Mouse (Mus musculus) layer of hippocampus, postnatal 36 days (tissue): ENCODE results near the gene Fasn. TPM values are rescaled to one million over a fixed set of nuclear protein-coding genes. Genes with fewer than 3 reads are reported as not detected.

ENCODE experiments used
- DNase-seq, 2 experiments: peaks; one replicate each; pipeline ENCODE4 v3.0.0; 2022
- total RNA-seq, 2 experiments: library from RNA; stranded (reverse); gene quantifications; 2 replicates each; pipeline ENCODE4 v1.2.3; 2021

The Fasn gene
- total RNA-seq, 2 experiments from 2014 or later, result 173 to 191 TPM

DNA sequence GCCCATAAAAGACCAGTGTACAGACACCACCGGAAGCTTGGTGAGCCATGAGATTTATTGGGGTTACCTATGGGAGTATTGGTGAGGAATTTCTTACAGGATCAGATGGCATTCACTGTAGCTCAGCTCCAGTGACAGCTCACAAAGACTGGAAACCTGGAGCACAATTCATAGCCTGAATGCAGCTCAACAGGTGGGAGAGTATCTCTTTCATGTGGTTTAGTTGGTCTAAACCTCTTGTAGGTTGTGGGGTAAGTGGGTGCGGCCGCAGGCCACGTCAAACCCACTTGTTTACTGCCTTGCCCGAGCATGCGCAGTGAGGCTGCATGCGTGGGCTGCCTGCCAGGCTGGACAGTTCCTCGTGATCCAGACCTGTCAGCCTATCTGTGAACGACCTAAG, 64.1 kb downstream of the Fasn start:
- no peak for DNase-seq

Other genes starting within 250 kb of the Fasn start
- 100 to 1,000 TPM; 266 to 282 TPM for gene Arhgdia, start 242.9 kb downstream of the Fasn start, total RNA-seq
- 10 to 100 TPM; 60.0 to 67.6 TPM for gene Alyref, start 226.2 kb downstream of the Fasn start, total RNA-seq
- gene Anapc11, start 226.1 kb downstream of the Fasn start, total RNA-seq, result 100 to 1,000 TPM in 1 of 2 experiments, 10 to 100 TPM in 1; 85.0 to 103 TPM
- gene Npb, start 216.1 kb downstream of the Fasn start, total RNA-seq, result 1 to 10 TPM; 1.2 to 1.8 TPM
- 100 to 1,000 TPM; 138 to 157 TPM for gene Pcyt2, start 206.6 kb downstream of the Fasn start, total RNA-seq
- 10 to 100 TPM; 40.7 to 41.5 TPM for gene Sirt7, start 199.3 kb downstream of the Fasn start, total RNA-seq
- 10 to 100 TPM; 77.3 to 86.3 TPM for gene Mafg, start 190.9 kb downstream of the Fasn start, total RNA-seq
- 1 to 10 TPM; 1.8 to 2.1 TPM for gene Pycr1, start 180.8 kb downstream of the Fasn start, total RNA-seq
- gene Myadml2, start 176.4 kb downstream of the Fasn start, total RNA-seq, result 1 to 10 TPM; 4.2 to 4.4 TPM
- gene Notum, start 163.4 kb downstream of the Fasn start, total RNA-seq, result 1 to 10 TPM; 3.6 to 3.7 TPM
- gene Aspscr1, start 151.6 kb downstream of the Fasn start, total RNA-seq, result 10 to 100 TPM; 45.6 to 47.6 TPM
- 10 to 100 TPM; 15.5 to 15.7 TPM for gene Cenpx, start 110.8 kb downstream of the Fasn start, total RNA-seq
- gene Lrrc45, start 110.6 kb downstream of the Fasn start, total RNA-seq, result 10 to 100 TPM; 56.6 to 69.3 TPM
- gene Rac3, start 103.1 kb downstream of the Fasn start, total RNA-seq, result 10 to 100 TPM; 36.5 to 41.0 TPM
- 10 to 100 TPM in 1 of 2 experiments, 1 to 10 TPM in 1; 8.1 to 10.8 TPM for gene Dcxr, start 97.3 kb downstream of the Fasn start, total RNA-seq
- gene Cbr2, start 92.4 kb downstream of the Fasn start, total RNA-seq, result 1 to 10 TPM; 1.7 to 2.3 TPM
- gene Hmga1b, start 61.8 kb downstream of the Fasn start, total RNA-seq, result 10 to 100 TPM; 19.5 to 20.1 TPM
- gene Rfng, start 40.3 kb downstream of the Fasn start, total RNA-seq, result 10 to 100 TPM; 66.1 to 68.6 TPM
- gene Gps1, start 40.3 kb downstream of the Fasn start, total RNA-seq, result 100 to 1,000 TPM; 146 to 147 TPM
- gene Dus1l, start 28.1 kb downstream of the Fasn start, total RNA-seq, result 10 to 100 TPM; 44.7 to 52.9 TPM
- gene Ccdc57, start 108.3 kb upstream of the Fasn start, total RNA-seq, result 1 to 10 TPM; 6.1 to 7.0 TPM
- gene Slc16a3, start 123.9 kb upstream of the Fasn start, total RNA-seq, result 1 to 10 TPM; 2.3 to 2.5 TPM
- gene Csnk1d, start 166.8 kb upstream of the Fasn start, total RNA-seq, result 100 to 1,000 TPM; 129 to 137 TPM
- not detected for gene Cd7, start 214.9 kb upstream of the Fasn start, total RNA-seq
- not detected for gene Sectm1b, start 239.0 kb upstream of the Fasn start, total RNA-seq